ENCODE assay signal across 29 mouse cellular contexts in the genomic region with DNA sequence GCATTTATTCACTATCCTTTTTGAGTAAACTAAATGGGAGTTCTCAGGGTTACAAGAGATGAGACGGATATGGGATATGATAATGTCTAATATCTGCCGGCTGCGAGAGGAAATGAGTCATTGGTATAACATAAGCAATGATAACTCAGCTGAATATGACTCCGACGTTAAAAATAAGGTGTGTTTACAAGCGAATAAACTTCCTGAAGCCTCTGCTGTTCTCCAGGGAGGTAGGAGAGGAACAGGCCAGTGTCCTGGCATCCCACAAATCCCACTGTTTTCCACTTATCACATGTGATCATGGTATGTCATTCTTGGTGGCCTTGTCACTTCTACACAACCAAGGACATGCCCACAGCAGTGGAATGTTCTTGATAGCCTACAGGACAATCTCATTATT.
DNase-seq lines count a peak whose midpoint lies in the region; ATAC-seq and TF ChIP-seq lines count a peak whose summit lies in the region.
"Had no signal": no experiment of that assay in that cellular context is flagged by ENCODE, and none has a peak within 500 bp of the region (broad histone marks: within the 10 kb centered on the region; RNA-seq: fewer than 3 reads in every experiment).

No protein-coding gene starts in this region.

- ATAC-seq in lung, postnatal 0 days = peak; percentile 91
- ATAC-seq in stomach, postnatal 0 days (ENCODE audit: low FRiP score, low TSS enrichment) = no peak
- ATAC-seq in erythroid progenitor cell, adult 5-6 weeks (replicated peaks; ENCODE audit: low FRiP score, poor library complexity, severe bottlenecking) = no peak
- ATAC-seq in liver, embryonic 12.5 days = no peak
- ATAC-seq: forebrain, embryonic 15.5 days; hindbrain, postnatal 0 days; Patski had no signal

- peak; percentile 5 to 51 for DNase-seq in lung, adult 18-20 months
- no peak for DNase-seq in lung, adult 2 months
- peak; percentile 59 for DNase-seq in lung, postnatal 0 days (ENCODE audit: low spot score)
- DNase-seq in lung, postnatal 25 days (ENCODE audit: low spot score) = peak; percentile 66
- DNase-seq in stomach, postnatal 0 days (ENCODE audit: low spot score) = no peak
- no peak for DNase-seq in heart, postnatal 36 days
- DNase-seq: adrenal gland, adult 8-10 months; adrenal gland, postnatal 25 days; B cell, adult 2 months; cerebellum, adult 18-20 months; cerebellum, adult 9-10 months; cerebellum, postnatal 14 days; gastrocnemius, postnatal 25 days; heart, adult 18-20 months; heart, postnatal 10 days; heart, postnatal 4 days had no signal

- no peaks in the 10 kb centered on the region; the same call in 1 of the 2 replicates for H3K4me1 ChIP-seq in lung, adult 2 months (ENCODE audit: control insufficient read depth, insufficient read depth, low read length)
- no peaks in the 10 kb centered on the region for H3K4me1 ChIP-seq in lung, postnatal 0 days (ENCODE audit: insufficient read depth, low read depth, low read length)
- H3K4me1 ChIP-seq in stomach, postnatal 0 days (replicated peaks; ENCODE audit: control insufficient read depth, insufficient read depth) = no peaks in the 10 kb centered on the region
- H3K4me1 ChIP-seq in liver, embryonic 12.5 days = no peaks in the 10 kb centered on the region
- H3K4me1 ChIP-seq: embryonic facial prominence, embryonic 12.5 days; embryonic facial prominence, embryonic 15.5 days; forebrain, embryonic 12.5 days; forebrain, embryonic 15.5 days; heart, embryonic 12.5 days; heart, embryonic 15.5 days had no signal

- TF ChIP-seq CTCF in lung, adult 2 months (IDR thresholded peaks at IDR 0.05; ENCODE audit: insufficient read depth, low read length) = no peak
- peak; percentile 49 for TF ChIP-seq CTCF in lung, postnatal 0 days (IDR thresholded peaks at IDR 0.05)
- 0 out of 2 replicates have a peak, but pooled peaks have one; percentile 11 for TF ChIP-seq CTCF in stomach, postnatal 0 days (IDR thresholded peaks at IDR 0.05; ENCODE audit: low read depth)

- intact Hi-C loops in heart, postnatal 36 days (cut with DNase I) = no loop called here

- H3K27me3 ChIP-seq in lung, postnatal 0 days (replicated peaks; ENCODE audit: insufficient read depth, low read length) = no peaks in the 10 kb centered on the region
- H3K27me3 ChIP-seq in stomach, postnatal 0 days (ENCODE audit: control insufficient read depth, insufficient read depth, low read length) = no peaks in the 10 kb centered on the region
- H3K27me3 ChIP-seq in liver, embryonic 12.5 days (replicated peaks) = no peaks in the 10 kb centered on the region
- H3K27me3 ChIP-seq: CH12.LX; embryonic facial prominence, embryonic 12.5 days; embryonic facial prominence, embryonic 15.5 days; heart, embryonic 12.5 days; heart, embryonic 15.5 days had no signal

- no peaks in the 10 kb centered on the region for H3K9me3 ChIP-seq in lung, postnatal 0 days (ENCODE audit: low read length)
- no peaks in the 10 kb centered on the region for H3K9me3 ChIP-seq in stomach, postnatal 0 days (ENCODE audit: control insufficient read depth, low read length)
- no peaks in the 10 kb centered on the region for H3K9me3 ChIP-seq in liver, embryonic 12.5 days (replicated peaks)
- H3K9me3 ChIP-seq: embryonic facial prominence, embryonic 12.5 days; embryonic facial prominence, embryonic 15.5 days; forebrain, embryonic 12.5 days; forebrain, embryonic 15.5 days; heart, embryonic 12.5 days; heart, embryonic 15.5 days had no signal

- no peaks in the 10 kb centered on the region for H3K36me3 ChIP-seq in lung, postnatal 0 days (ENCODE audit: insufficient read depth, low read length)
- no peaks in the 10 kb centered on the region for H3K36me3 ChIP-seq in stomach, postnatal 0 days (ENCODE audit: control insufficient read depth, insufficient read depth, low read length)
- H3K36me3 ChIP-seq in liver, embryonic 12.5 days = no peaks in the 10 kb centered on the region
- H3K36me3 ChIP-seq: embryonic facial prominence, embryonic 12.5 days; embryonic facial prominence, embryonic 15.5 days; forebrain, embryonic 12.5 days; forebrain, embryonic 15.5 days; G1E; heart, embryonic 12.5 days; heart, embryonic 15.5 days had no signal

- H3K9ac ChIP-seq in lung, postnatal 0 days (replicated peaks; ENCODE audit: low read depth) = no peak overlapping the region
- no peak overlapping the region for H3K9ac ChIP-seq in stomach, postnatal 0 days (ENCODE audit: low read length)
- no peak overlapping the region for H3K9ac ChIP-seq in liver, embryonic 12.5 days
- H3K9ac ChIP-seq: embryonic facial prominence, embryonic 12.5 days; embryonic facial prominence, embryonic 15.5 days; forebrain, embryonic 12.5 days; forebrain, embryonic 15.5 days; heart, embryonic 12.5 days; heart, embryonic 15.5 days; hindbrain, embryonic 14.5 days had no signal

- TF ChIP-seq POLR2A in lung, adult 2 months (IDR thresholded peaks at IDR 0.05; ENCODE audit: borderline replicate concordance, extremely low read depth, low read depth, low read length) = no peak

- 34% methylated on average over 6 of the region's 6 CpGs for WGBS in lung, adult 2 months
- WGBS in lung, postnatal 0 days = 43% methylated on average over 6 of the region's 6 CpGs
- 58% methylated on average over 6 of the region's 6 CpGs for WGBS in stomach, postnatal 0 days
- WGBS in liver, embryonic 12.5 days (ENCODE audit: insufficient replicate concordance) = 65% methylated on average over 6 of the region's 6 CpGs

- TF ChIP-seq EP300 in lung, postnatal 0 days (IDR thresholded peaks at IDR 0.05) = peak; percentile 98
- no peak for TF ChIP-seq EP300 in stomach, postnatal 0 days (optimal IDR thresholded peaks at IDR 0.05)

- no peak overlapping the region for H3K4me2 ChIP-seq in lung, postnatal 0 days (replicated peaks; ENCODE audit: low read depth, low read length)
- H3K4me2 ChIP-seq in stomach, postnatal 0 days (replicated peaks; ENCODE audit: low read depth) = no peak overlapping the region
- no peak overlapping the region for H3K4me2 ChIP-seq in liver, embryonic 12.5 days
- H3K4me2 ChIP-seq: embryonic facial prominence, embryonic 12.5 days; embryonic facial prominence, embryonic 15.5 days; forebrain, embryonic 12.5 days; forebrain, embryonic 15.5 days; heart, embryonic 12.5 days; heart, embryonic 15.5 days; hindbrain, embryonic 14.5 days had no signal

- no peak overlapping the region; the same call in 1 of the 2 replicates for H3K27ac ChIP-seq in lung, postnatal 0 days (ENCODE audit: low read length)
- no peak overlapping the region for H3K27ac ChIP-seq in stomach, postnatal 0 days (replicated peaks)
- no peak overlapping the region for H3K27ac ChIP-seq in liver, embryonic 12.5 days
- H3K27ac ChIP-seq: embryonic facial prominence, embryonic 12.5 days; embryonic facial prominence, embryonic 15.5 days; forebrain, embryonic 12.5 days; forebrain, embryonic 15.5 days; heart, embryonic 15.5 days; hindbrain, embryonic 14.5 days; hindbrain, postnatal 0 days had no signal

- H3K4me3 ChIP-seq in lung, adult 2 months (replicated peaks; ENCODE audit: extremely low read depth, low read depth, low read length) = no peak overlapping the region
- H3K4me3 ChIP-seq in lung, postnatal 0 days (ENCODE audit: low read depth, low read length) = no peak overlapping the region
- no peak overlapping the region for H3K4me3 ChIP-seq in stomach, postnatal 0 days (ENCODE audit: low read depth, low read length)
- H3K4me3 ChIP-seq in liver, embryonic 12.5 days = no peak overlapping the region
- H3K4me3 ChIP-seq: embryonic facial prominence, embryonic 12.5 days; embryonic facial prominence, embryonic 15.5 days; forebrain, embryonic 12.5 days; forebrain, embryonic 15.5 days; heart, embryonic 12.5 days; heart, embryonic 15.5 days had no signal

Comparison
In these comparisons a context has a peak if more than half of its experiments do, and no peak if none do; other contexts are left out.
1. DNase-seq: peak in lung, adult 18-20 months (2 of 2), lung, postnatal 0 days (single experiment) and lung, postnatal 25 days (single experiment); none in lung, adult 2 months (single experiment), stomach, postnatal 0 days (single experiment) and heart, postnatal 36 days (0 of 2).